Mouse (Mus musculus) testis, adult 2 months (tissue): ENCODE data around the gene Efna2.

Experiments used
- CTCF ChIP-seq: fragments of 200-500 bp; IDR thresholded peaks from 2 replicates; pipeline ENCODE4 v1.5.1; 2012; ENCODE audit warnings: low read depth, mild to moderate bottlenecking, inconsistent platforms, low read length, moderate library complexity; ENCODE audit not compliant: control insufficient read depth, insufficient read depth, insufficient replicate concordance
- POLR2A ChIP-seq: fragments of 200-500 bp; IDR thresholded peaks from 2 replicates; pipeline ENCODE4 v1.6.1; 2012; ENCODE audit warnings: low read depth, mild to moderate bottlenecking, inconsistent platforms, low read length, moderate library complexity; ENCODE audit not compliant: control insufficient read depth

DNA sequence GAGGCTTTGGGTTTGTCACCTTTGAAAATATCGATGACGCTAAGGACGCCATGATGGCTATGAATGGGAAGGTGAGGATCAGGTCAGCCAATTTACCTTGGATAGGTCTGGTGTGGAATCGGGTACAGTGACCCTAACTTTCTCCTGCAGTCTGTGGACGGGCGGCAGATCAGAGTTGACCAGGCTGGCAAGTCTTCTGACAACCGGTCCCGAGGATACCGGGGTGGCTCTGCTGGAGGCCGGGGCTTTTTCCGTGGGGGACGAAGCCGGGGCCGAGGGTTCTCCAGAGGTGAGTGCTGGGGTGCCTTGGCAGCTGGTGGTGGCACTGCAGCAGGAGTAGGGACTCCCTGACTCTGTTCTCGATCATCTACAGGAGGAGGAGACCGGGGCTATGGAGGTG, 9.2 kb upstream of the Efna2 start:
- no peak for TF ChIP-seq CTCF
- TF ChIP-seq POLR2A, result no peak
